Mouse (Mus musculus) monocyte, adult 59 days (primary cell): ENCODE measurements around the gene Tm7sf2. TPM values are rescaled to one million over a fixed set of nuclear protein-coding genes. Genes with fewer than 3 reads are reported as not detected.

Source experiments
- total RNA-seq, 2 experiments: library from RNA; stranded (reverse); gene quantifications; one replicate each; pipeline ENCODE4 v1.2.4; 2023

The Tm7sf2 gene
- total RNA-seq, result 10 to 100 TPM; 16.3 to 21.0 TPM

DNA sequence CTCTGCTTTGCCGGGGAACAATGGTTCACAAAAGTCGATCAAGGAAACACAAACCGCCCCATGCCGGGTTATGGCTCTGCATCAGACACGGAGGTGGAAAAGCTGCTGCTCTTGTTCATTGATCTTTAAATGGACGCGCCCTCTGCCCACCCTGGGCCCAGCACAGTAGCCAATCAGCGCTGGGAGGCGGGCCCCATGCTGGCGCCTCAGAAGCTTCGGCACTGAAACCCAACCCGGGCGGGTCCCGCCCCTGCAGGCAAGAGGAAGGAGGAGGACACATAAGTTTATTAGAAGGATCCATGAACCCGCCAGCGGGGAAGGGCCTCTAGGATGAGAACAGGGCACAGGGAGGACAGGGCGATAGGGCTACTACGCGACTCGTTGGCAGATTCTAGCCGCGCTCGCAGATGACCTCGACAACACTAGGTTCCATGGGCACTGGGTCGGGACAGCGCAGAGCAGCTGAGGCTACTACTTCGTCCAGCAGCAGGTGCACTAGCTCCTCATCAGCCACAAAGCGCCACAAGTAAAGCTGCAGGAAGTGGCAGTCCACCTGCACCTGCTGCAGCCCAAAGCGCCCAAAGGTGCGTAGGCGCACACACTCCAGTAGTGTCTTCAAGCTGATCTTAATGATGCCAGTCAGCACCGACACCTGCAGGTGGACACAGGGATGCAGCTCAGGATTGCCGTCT lies at the start of gene Tm7sf2:
Gene Tm7sf2 (minus strand): TSS at position 650 of the 692 bp plus-strand sequence.

DNA sequence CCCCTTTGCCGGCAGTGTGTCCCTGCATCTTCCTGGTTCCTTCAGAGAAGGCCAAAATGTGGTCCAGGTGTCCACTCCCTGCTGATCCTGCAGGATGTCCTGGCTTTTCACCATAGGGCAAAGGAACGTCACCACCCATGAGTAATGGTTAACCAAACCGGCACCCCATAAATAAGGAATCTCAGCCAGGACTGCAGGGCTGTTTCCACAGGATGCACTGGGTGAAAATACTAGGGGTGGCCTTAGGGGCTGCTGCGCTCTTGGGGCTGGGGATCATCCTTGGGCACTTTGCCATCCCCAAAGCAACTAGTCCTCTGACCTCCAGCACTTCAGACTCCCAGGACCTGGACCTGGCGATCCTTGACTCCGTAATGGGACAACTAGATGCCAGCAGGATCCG lies 37.4 kb upstream of the Tm7sf2 start, which contains the start of gene Naaladl1:
Gene Naaladl1 (plus strand): TSS at position 197 of the 400 bp plus-strand sequence.

DNA sequence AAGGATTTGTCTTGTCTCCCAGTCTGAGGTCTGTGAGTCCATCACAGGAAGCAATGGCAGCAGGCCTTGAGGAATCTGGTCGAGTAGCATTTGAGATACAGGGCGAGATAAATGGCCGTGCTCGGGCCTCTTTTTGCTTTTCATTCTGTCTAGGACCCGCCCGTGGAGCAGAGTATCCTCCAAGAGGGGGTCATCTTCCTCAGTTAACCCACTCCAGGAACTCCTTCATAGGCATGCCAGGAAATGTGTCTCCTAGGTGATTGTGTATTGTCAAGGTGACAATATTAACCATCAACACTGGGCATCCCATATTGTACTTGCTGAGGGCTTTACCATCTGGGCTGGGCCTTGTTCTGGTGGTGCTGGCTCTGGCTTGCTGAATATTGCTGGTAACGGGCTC lies 25.9 kb upstream of the Tm7sf2 start, which contains the start of gene AC131692.1:
Gene AC131692.1 (plus strand): TSS at position 301 of the 400 bp plus-strand sequence.

DNA sequence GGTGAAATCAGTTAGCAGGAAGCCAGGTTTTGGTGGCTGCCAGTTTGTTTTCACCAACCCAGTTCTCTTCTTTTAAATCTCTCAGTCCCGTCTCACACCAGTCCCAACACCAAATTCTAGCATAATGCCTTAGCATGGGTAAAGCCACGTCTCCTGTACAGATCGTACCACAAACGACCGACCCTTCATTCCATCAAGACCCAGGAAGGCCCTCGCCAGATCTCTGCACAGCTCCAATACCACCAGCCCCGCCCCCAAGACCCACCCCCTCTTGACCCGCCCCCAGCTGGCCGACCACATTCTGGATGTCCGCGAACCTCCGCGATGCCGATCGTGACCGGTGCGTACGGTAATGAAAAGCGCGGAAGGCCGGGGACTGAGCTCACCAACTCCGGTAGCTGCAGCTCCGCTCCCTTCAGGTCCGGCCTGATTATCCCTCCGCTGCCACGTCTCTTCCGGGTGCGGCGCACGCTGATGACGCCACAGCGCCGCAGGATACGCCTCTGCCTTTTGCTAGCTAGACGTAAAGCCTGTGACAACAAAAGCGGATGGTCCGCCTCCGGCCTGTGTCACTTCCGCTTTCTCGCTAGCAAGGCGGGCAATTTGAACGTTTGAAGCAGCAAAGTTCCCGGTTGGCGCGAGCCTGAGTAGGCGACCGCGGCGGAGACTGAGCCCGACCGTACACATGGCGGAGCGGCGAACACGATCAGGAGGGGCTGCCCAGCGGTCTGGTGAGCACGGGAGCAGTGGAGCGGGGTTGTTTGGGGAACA lies 16.5 kb upstream of the Tm7sf2 start, which contains the start of the genes Zfpl1 and Cdca5:
Gene Zfpl1 (minus strand): TSS at position 479 of the 771 bp plus-strand sequence.
Gene Cdca5 (plus strand): TSS at position 506 of the 771 bp plus-strand sequence.

DNA sequence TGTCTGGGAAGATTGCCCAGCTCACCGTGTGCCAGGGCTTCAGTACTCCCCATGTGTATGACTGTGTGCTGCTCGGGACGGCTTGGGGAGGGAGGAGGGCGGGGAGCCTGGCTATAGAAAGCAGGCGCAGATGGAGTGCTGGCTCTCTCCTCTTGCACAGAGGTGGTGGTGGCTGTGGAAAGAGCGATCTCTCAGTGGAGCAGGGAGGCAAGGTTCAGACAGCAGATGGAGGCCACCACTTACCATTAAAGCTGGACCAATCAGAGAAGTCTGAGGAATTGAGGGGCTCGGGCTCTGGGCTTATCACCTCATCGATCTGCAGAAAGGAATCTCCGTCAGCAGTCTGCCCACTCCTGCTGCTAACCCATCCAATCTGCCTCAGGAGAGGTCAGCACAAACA lies 14.0 kb upstream of the Tm7sf2 start, which contains the start of gene Gm28374:
Gene Gm28374 (minus strand): TSS at position 101 of the 400 bp plus-strand sequence.

DNA sequence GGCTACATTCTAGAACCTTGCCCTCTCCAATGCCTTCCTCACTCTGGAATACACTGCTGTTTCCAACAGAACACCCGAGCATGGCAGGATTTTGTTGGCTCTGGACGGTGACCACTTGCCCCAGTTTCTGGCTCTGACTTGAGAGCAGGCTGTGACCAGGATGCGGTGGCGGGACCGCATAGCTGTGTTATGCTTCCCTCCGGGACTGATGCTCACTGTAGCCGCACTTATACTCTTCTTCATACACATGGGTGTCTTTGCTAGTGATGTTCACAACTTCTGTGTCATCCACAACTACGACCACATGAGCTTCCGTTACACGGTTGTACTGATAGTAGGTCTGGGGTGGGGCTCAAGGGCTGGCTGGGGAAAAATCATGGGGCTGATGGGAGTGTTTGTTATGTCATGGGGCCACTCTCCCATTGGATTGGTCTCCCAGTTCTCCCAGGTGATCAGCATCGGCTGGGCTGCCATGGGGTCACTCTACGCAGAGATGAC lies 11.9 kb upstream of the Tm7sf2 start, which contains the start of gene Tmem262:
Gene Tmem262 (plus strand): TSS at position 51 of the 498 bp plus-strand sequence.

DNA sequence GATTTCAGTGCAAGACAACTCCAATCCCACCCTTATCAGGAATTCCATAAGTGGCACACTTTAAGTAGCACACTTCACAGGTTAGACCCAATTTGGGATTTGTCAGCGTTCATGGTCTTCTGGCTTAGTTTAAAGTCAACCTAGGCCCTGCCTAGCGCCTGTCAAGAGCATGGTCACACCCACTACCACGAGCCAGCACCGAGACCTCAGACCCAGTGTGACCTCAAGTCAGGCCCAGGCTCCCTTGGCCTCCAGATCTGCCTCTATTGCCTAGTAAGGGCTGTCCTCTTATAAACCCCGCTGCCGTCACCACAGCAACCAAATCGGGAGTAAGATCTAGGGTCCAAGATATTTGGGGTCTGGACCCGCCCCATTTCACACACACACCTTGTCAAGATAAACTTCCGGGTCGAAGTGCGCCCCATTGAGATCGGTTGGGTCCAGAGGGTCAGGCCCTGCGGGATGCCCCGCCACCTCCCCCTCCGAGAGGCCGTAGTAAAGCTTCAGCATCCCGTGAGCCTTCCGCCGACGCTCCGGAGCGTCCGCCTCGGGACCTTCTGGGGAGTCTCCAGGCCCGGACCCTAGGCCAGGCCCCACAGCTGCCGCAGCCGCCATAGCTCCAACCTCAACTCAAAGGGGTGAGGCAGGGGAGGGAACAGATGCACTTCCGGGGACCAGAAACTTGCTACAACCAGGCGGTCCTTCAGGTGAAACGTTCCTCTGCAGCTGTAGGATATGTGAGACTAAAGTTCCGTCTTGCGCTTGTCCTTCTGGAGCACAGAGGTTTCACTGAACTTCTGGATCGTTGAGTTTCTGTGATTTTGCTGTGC lies 8.6 kb upstream of the Tm7sf2 start, which contains the start of gene Vps51:
Gene Vps51 (minus strand): TSS at position 668 of the 830 bp plus-strand sequence.

DNA sequence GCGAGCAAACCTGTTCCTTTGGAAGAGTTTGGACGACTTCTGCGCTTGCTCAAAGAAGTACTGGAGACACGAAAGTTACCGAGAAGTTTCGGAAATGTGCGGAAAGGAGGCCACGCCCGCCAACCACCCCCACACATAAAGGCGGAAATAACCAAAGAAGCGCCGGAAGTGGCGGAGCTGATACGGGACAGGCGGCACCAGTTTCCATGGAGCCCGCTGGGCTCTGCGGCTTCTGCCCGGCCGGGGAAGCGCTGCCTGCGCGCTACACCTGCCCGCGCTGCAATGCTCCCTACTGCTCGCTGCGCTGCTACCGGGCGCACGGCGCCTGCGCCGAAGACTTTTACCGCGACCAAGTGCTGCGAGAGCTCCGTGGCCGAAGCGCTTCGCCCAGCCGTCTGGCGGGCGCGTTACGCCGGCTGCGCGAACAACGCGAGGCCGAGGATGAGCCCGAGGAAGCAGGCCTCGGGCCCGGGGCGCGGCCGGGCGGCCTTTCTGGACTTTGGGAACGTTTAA lies 7.1 kb downstream of the Tm7sf2 start, which contains the start of gene Znhit2:
Gene Znhit2 (plus strand): TSS at position 172 of the 513 bp plus-strand sequence.

DNA sequence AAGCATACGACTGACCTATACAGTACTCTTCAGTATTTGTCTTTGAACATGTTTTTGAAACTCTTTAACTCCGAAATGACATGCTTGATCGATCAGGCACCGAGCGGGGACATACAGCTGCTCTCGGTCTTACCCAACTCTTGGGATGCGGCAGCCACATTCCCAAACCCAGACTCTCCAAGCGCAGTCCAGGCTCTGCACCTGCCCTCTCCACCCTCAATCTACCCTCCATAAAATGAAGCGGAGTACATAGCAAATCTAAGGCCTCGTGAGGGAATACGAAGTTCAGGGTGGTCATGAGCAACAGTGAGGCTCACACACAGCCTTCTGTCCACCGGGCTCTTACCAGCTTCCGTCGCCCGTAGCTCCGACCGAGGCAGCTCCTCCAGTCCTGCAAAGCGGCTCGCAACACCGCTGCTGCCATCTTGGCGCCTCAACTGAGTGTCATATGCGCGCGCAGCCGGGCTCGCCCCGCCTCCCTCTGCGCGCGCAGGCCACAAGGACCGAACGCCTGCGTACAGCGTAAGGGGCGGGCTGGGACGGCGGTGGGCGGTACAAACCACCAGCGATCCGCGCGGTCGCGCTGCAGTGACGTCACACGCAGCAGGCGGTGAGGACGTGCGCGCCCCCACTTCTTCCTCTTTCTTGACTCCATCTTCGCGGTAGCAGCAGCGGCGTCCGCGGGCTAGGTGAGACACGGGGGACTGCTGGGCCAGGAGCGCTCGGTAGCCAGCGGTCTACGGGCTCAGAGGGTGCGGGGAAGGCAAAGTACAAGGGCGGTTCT lies 10.7 kb downstream of the Tm7sf2 start, which contains the start of the genes Mrpl49 and Fau:
Gene Mrpl49 (minus strand): TSS at position 473 of the 784 bp plus-strand sequence.
Gene Fau (plus strand): TSS at position 532 of the 784 bp plus-strand sequence.

DNA sequence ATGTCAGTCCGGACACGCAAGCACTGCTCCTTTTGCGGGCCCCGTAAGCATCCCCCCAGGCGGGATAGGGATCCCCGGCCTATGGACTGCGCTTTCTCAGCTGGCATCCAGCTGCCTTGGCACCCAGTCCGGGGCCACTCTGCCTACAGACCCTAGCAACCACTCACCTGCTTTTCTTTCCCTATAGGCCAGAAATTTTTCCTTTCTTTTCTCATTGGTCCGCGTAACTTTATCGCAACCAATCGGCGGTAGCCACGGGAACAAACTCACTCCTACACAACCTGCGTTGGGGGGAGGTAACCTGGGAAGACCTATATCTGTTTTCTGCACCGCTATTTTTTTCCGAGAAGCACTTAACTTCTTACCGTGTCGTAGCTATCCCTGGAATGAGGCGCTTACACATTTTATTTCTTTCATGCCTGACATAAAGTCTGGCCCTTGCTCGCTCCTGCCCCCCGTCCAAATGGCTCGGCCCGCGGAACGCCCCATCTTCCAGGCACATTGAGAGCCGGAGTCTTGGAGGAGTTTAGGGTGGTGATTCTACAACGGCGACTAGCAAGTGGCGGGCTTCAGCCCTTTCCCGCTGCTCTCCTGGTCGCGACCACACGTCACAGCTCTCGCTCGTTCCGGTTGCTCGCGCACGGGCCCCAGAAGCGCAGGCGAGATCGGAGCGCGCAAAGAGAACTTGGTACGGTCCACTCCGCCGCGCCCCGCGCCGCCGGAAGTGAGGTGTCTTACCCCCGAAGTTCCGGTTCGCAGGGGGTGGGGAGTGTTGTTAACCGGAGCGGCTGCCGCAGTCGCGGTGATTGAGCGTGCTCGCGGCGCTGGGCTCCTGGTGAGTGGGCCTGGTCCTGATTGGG lies 21.6 kb downstream of the Tm7sf2 start, which contains the start of gene Syvn1:
Gene Syvn1 (plus strand): TSS at position 283 of the 860 bp plus-strand sequence.

DNA sequence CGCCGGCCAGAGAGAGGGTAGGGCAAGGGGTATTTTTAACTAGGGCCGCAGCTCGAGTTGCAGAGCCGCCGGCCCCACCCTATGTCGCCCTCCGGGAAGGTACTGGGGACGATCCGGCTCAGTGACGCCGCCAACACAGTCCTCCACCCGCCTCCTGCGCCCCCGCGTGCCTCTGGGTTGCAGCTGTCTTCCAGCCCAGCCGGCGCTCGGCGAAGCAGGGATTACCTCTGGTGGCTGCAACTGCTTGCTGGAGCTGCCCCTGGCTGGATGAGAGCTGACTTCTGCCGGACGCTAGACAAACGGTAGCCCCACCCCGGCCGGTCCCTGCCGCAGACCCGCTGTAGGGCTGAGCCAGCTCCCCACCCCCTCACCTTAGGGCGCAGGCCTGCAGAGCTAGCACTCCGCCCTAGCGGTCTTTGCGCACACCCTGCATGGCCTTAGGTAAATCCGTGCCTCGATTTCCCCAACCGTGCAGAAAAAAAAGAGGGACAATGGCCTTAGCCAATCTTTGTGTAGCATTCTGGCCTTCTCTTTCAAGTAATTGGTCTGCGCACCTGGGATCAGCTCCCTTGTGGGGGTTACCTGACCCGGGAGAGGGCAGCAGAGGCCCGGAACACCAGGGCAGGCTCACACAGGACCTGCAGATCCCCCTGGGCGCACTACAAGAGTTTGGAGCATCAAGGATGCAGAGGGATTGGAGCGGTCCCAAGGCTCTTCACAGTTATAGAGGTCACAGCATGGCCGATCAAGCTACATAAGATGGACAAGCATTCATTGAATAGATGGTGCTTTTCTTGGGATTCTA lies 52.5 kb downstream of the Tm7sf2 start, which contains the start of gene Capn1:
Gene Capn1 (minus strand): TSS at position 387 of the 805 bp plus-strand sequence.

Other genes with a start within 250 kb of the Tm7sf2 start
- 10 to 100 TPM; 80.4 to 88.1 TPM for gene Frmd8, start 193.1 kb downstream of the Tm7sf2 start, total RNA-seq
- 10 to 100 TPM; 77.6 to 84.5 TPM for gene Slc25a45, start 190.6 kb downstream of the Tm7sf2 start, total RNA-seq
- gene Tigd3, start 174.2 kb downstream of the Tm7sf2 start, total RNA-seq, result 1 to 10 TPM; 1.1 to 1.6 TPM
- 100 to 1,000 TPM; 131 to 160 TPM for gene Dpf2, start 155.4 kb downstream of the Tm7sf2 start, total RNA-seq
- 10 to 100 TPM; 40.3 to 51.9 TPM for gene Cdc42ep2, start 143.6 kb downstream of the Tm7sf2 start, total RNA-seq
- gene Pola2, start 104.2 kb downstream of the Tm7sf2 start, total RNA-seq, result 10 to 100 TPM; 29.1 to 38.4 TPM
- not detected for gene Slc22a20, start 82.2 kb downstream of the Tm7sf2 start, total RNA-seq
- 10 to 100 TPM; 64.1 to 69.8 TPM for gene Capn1, start 52.5 kb downstream of the Tm7sf2 start, total RNA-seq
- 10 to 100 TPM; 56.0 to 57.8 TPM for gene Syvn1, start 21.8 kb downstream of the Tm7sf2 start, total RNA-seq
- 10 to 100 TPM; 15.0 to 15.8 TPM for gene Mrpl49, start 10.6 kb downstream of the Tm7sf2 start, total RNA-seq
- gene Fau, start 10.5 kb downstream of the Tm7sf2 start, total RNA-seq, result 1,000 to 10,000 TPM; 2,789 to 3,006 TPM
- gene Znhit2, start 7.2 kb downstream of the Tm7sf2 start, total RNA-seq, result 10 to 100 TPM; 13.9 to 14.4 TPM
- 100 to 1,000 TPM; 118 to 121 TPM for gene Vps51, start 8.9 kb upstream of the Tm7sf2 start, total RNA-seq
- not detected for gene Tmem262, start 11.7 kb upstream of the Tm7sf2 start, total RNA-seq
- gene Gm28374, start 13.9 kb upstream of the Tm7sf2 start, total RNA-seq, result 1 to 10 TPM in 1 of 2 experiments, not detected in 1; 1.5 TPM
- 10 to 100 TPM; 43.3 to 45.6 TPM for gene Zfpl1, start 16.6 kb upstream of the Tm7sf2 start, total RNA-seq
- 1 to 10 TPM in 1 of 2 experiments, under 1 TPM in 1; 0.85 to 1.2 TPM for gene Cdca5, start 16.6 kb upstream of the Tm7sf2 start, total RNA-seq
- gene AC131692.1, start 26.0 kb upstream of the Tm7sf2 start, total RNA-seq, result 1 to 10 TPM in 1 of 2 experiments, not detected in 1; 1.2 TPM
- not detected for gene Naaladl1, start 37.4 kb upstream of the Tm7sf2 start, total RNA-seq
- gene Sac3d1, start 50.3 kb upstream of the Tm7sf2 start, total RNA-seq, result 10 to 100 TPM; 10.7 to 11.4 TPM
- 10 to 100 TPM; 18.9 to 20.3 TPM for gene Snx15, start 59.9 kb upstream of the Tm7sf2 start, total RNA-seq
- 1 to 10 TPM; 4.1 to 9.4 TPM for gene Batf2, start 72.6 kb upstream of the Tm7sf2 start, total RNA-seq
- gene Arl2, start 73.2 kb upstream of the Tm7sf2 start, total RNA-seq, result 10 to 100 TPM; 16.4 to 17.6 TPM
- gene Majin, start 116.0 kb upstream of the Tm7sf2 start, total RNA-seq, result under 1 TPM in 1 of 2 experiments, not detected in 1; 0.67 TPM
- gene Gpha2, start 158.0 kb upstream of the Tm7sf2 start, total RNA-seq, result not detected
- gene Ppp2r5b, start 167.5 kb upstream of the Tm7sf2 start, total RNA-seq, result 10 to 100 TPM; 17.2 to 18.4 TPM
- 100 to 1,000 TPM; 176 to 243 TPM for gene Atg2a, start 173.3 kb upstream of the Tm7sf2 start, total RNA-seq
- 100 to 1,000 TPM; 239 to 255 TPM for gene Ehd1, start 208.4 kb upstream of the Tm7sf2 start, total RNA-seq
- gene Cdc42bpg, start 238.1 kb upstream of the Tm7sf2 start, total RNA-seq, result 1 to 10 TPM; 7.1 to 8.1 TPM